Mouse (Mus musculus) central nervous system, embryonic 11.5 days (tissue): ENCODE results near the gene Tdrd5. TPM values are rescaled to one million over a fixed set of nuclear protein-coding genes. Genes with fewer than 3 reads are reported as not detected.

ENCODE experiments used
- polyA plus RNA-seq: library from polyadenylated mRNA; depleted of rRNA; stranded (reverse); fragments of >200 nt; gene quantifications from 2 replicates; pipeline ENCODE4 v1.2.3, GENCODE M21; 2012; rRNA removed

Gene Tdrd5
- 0.17 and 0.19 TPM in 2 replicates for polyA plus RNA-seq

DNA sequence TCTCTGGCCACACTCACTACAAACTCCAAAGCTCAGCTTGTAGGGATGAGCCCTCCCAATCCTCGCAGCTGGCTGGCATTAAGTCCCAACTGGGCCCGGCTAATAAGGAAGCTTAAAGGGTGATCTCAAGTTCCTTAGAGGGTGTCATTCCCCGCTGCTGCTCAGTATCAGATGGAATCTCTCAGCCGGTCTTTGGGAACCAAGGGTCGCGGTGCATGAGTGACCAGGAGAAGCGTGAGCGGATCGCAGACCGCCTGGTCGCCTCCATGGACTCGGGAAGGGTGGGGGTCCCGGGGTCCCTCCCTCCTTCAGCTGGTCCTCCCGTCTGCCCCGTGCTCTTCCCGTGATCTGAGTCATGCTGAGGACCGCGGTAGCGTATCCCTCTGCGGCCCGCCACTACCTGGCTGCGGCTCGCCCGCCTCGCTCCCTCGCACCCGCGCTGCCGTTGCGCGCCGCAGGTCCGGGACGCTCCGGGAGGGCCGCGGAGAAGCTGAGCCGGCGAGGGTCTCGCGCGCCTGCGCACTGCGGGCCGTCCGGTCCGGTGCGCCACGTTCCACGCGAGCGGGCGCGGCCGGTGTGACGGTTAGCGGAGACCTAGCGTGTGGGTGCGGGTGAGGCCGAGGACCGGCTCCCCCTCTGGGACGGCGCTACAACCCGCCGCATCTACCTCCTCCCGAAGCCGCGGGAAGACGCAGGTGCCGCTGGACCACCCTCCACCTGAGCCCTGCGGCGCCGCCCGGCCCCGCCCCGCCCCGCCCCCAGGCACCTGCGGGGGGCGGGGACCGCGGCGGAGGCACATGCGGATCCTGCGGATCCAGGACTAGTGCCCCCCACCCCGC, at the start of gene Tdrd5:
TSS of gene Tdrd5 (minus strand) at position 754 of the 839 bp plus-strand sequence.

DNA sequence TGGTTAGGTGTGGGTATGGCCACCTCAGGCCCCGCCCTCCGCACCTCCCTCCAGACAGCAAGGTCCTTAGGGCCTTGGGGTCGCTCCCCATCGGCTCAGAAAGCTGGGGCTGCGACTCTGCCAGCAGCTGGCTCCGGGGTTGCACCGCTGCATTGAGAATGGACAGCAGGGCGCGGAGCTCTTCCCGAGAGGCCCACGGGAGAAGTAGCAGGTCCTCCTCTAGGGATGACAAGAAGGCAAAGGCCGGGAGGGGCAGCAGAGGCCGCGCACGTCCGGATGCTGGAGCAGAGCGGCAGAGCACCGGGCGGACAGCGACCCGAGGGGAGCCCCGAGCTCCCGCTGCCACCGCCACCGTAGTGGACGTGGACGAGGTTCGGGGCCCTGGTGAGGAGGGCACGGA, 7.2 kb upstream of the Tdrd5 start, which contains the start of gene Nphs2:
TSS of gene Nphs2 (plus strand) at position 98 of the 400 bp plus-strand sequence.

Other genes with a start within 250 kb of the Tdrd5 start
- gene Fam163a, start 98.6 kb downstream of the Tdrd5 start, polyA plus RNA-seq: 2.7 TPM in 2 replicates
- gene Nphs2, start 7.1 kb upstream of the Tdrd5 start, polyA plus RNA-seq: 0.06 and 0.10 TPM in 2 replicates
- gene Gm2000, start 62.4 kb upstream of the Tdrd5 start, polyA plus RNA-seq: 51.6 and 64.3 TPM in 2 replicates
- 0.18 and 0.68 TPM in 2 replicates for gene Axdnd1, start 117.5 kb upstream of the Tdrd5 start, polyA plus RNA-seq
- gene Soat1, start 170.7 kb upstream of the Tdrd5 start, polyA plus RNA-seq: 18.5 and 27.6 TPM in 2 replicates
- gene Gm10031, start 220.3 kb upstream of the Tdrd5 start, polyA plus RNA-seq: 3.6 and 6.5 TPM in 2 replicates